Mouse (Mus musculus): ENCODE measurements around the gene Crcp. TPM values are rescaled to one million over a fixed set of nuclear protein-coding genes. Genes with fewer than 3 reads are reported as not detected.

Crcp gene
- total and polyA plus RNA-seq, 2 experiments from 2014 or later = 34.4 to 83.0 TPM

DNA sequence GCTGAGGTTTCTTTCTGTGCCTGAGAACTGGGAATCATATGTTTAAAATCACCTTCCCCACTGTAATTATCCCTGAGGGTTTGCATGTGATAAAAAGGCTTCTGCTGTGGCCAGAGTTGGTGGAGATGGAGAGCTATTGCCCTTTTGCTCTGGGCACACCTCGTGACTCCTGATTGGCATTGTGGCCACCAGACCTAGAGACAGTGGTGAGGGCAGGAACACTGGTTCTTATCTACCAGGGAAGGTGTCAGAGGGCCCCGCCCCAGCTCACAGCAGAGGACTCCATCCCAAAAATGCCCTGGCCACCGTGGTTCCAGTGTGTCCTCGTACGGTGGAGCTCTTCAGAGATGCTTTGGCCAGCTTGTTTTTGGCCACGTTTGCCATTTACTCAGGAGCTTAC is 23.9 kb downstream of the Crcp start:
- H3K4me3 ChIP-seq (ENCODE audit: low read length) = no peak overlapping the region
- DNase-seq (ENCODE audit: low spot score) = no peak
- H3K36me3 ChIP-seq (ENCODE audit: insufficient read depth, low read length) = no peaks in the 10 kb centered on the region
- WGBS = 94% methylated on average over 6 of the region's 6 CpGs
- no peaks in the 10 kb centered on the region for H3K9me3 ChIP-seq (ENCODE audit: low read length)
- TF ChIP-seq CTCF (IDR thresholded peaks at IDR 0.05; ENCODE audit: low read depth) = no peak
- H3K4me1 ChIP-seq (ENCODE audit: insufficient read depth, low read length) = no peaks in the 10 kb centered on the region
- no peak overlapping the region for H3K4me2 ChIP-seq (ENCODE audit: low read depth, low read length)
- H3K27ac ChIP-seq = no peak overlapping the region
- ATAC-seq = no peak
- no peak overlapping the region for H3K9ac ChIP-seq (replicated peaks; ENCODE audit: low read length)
- H3K27me3 ChIP-seq (ENCODE audit: insufficient read depth, low read length) = no peaks in the 10 kb centered on the region

DNA sequence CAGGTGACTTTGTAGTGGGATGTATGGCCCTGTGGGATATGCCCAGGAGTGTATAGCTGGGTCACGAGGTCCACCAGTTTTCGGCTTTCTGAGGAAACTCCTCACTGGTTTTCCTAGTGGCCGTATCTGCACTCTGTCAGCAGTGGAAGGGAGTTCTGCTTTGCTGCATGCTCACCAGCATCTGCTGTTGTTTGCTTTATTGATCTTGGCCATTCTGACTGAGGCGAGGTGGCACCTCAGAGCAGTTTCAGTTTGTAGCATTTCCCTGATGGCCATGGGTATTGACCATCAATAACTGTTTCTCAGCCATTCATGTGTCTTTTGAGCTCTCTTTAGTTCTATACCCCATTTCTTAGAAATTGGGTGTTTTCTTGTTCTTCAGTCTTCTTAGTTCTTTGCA is 26.6 kb downstream of the Crcp start:
- DNase-seq (ENCODE audit: low spot score) = no peak
- Histone ChIP-seq H3K9me3 (ENCODE audit: low read length) (no peaks in the 10 kb centered on the region), H3K4me3 (ENCODE audit: low read length) (no peak overlapping the region), H3K9ac (replicated peaks; ENCODE audit: low read length) (no peak overlapping the region), H3K4me1 (ENCODE audit: insufficient read depth, low read length) (no peaks in the 10 kb centered on the region), H3K27ac (no peak overlapping the region), H3K4me2 (ENCODE audit: low read depth, low read length) (no peak overlapping the region), H3K36me3 (ENCODE audit: insufficient read depth, low read length) (0 out of 2 replicates have a peak, but pooled peaks cover 7% of the 10 kb centered on the region), H3K27me3 (ENCODE audit: insufficient read depth, low read length) (no peaks in the 10 kb centered on the region)
- no peak for ATAC-seq
- TF ChIP-seq CTCF (IDR thresholded peaks at IDR 0.05; ENCODE audit: low read depth) = no peak
- WGBS = 93% methylated on average over 4 of the region's 4 CpGs

DNA sequence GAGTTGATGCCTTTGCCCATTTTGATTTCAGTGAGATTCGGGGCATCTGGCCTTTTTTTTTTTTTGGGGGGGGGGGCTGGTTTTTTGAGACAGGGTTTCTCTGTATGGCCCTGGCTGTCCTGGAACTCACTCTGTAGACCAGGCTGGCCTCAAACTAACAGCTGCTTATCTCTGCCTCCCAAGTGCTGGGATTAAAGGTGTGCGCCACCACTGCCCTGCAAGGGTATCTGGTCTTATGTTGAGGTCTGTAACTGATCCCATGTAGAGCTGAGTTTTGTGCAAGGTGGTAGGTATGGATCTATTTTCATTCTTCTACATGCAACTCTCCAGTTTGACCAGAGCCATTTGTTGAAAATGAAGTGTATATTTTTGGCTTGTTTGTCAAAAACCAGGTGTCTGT is 27.2 kb downstream of the Crcp start:
- no peak for TF ChIP-seq CTCF (IDR thresholded peaks at IDR 0.05; ENCODE audit: low read depth)
- no peaks in the 10 kb centered on the region for H3K4me1 ChIP-seq (ENCODE audit: insufficient read depth, low read length)
- no peak for DNase-seq (ENCODE audit: low spot score)
- no peak overlapping the region for H3K4me3 ChIP-seq (ENCODE audit: low read length)
- no peaks in the 10 kb centered on the region for H3K9me3 ChIP-seq (ENCODE audit: low read length)
- no peak for ATAC-seq
- H3K27ac ChIP-seq = no peak overlapping the region
- H3K36me3 ChIP-seq (ENCODE audit: insufficient read depth, low read length) = 0 out of 2 replicates have a peak, but pooled peaks cover 8% of the 10 kb centered on the region
- H3K4me2 ChIP-seq (ENCODE audit: low read depth, low read length) = no peak overlapping the region
- WGBS = 93% methylated on average over 2 of the region's 2 CpGs
- H3K9ac ChIP-seq (replicated peaks; ENCODE audit: low read length) = no peak overlapping the region
- no peaks in the 10 kb centered on the region for H3K27me3 ChIP-seq (ENCODE audit: insufficient read depth, low read length)

DNA sequence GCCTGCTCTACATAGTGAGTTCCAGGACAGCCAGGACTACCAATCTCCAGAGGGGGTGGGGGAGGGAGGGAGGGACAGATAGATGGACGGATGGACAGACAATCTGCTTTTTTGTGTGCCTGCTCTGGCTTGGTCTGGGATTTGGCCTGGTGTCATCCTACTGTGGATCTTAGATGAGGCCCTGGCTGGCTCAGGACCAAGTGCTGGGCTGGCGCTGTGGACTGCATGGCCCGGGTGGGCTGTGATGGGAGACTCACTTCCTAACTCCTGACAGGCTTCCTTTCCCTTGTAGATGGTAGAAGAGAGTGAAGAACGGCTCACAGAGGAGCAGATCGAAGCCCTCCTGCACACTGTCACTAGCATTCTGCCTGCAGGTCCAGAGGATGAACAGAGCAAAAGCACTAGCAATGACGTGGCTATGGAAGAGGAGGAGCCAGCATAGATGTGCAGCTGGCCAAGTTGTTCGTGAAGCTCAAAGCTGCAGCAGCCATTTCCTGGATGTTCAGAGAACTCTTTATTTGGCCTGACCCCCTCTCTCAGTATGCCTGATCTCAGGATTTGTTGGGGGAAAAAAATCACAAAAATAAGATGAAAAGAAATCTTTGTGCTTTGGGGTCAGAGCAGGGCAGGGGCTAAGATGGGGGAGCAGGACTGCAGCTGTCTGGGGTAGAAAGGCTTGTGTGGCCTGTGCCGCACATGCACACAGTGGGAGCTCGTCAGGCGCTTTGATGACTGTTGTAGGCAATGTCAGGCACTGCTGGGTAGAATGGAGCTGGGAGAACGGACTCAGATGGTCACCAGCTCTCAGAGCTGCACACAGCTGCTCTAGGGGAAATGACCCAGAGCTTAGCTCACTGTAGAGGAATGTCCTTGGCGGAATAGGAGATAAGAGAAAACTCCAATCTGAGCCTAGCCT is 30.6 kb downstream of the Crcp start:
- Histone ChIP-seq H3K4me1 (ENCODE audit: insufficient read depth, low read length) (no peaks in the 10 kb centered on the region), H3K9me3 (ENCODE audit: low read length) (no peaks in the 10 kb centered on the region), H3K4me3 (ENCODE audit: low read length) (no peak overlapping the region), H3K27me3 (ENCODE audit: insufficient read depth, low read length) (no peaks in the 10 kb centered on the region), H3K4me2 (ENCODE audit: low read depth, low read length) (no peak overlapping the region), H3K27ac (no peak overlapping the region; the same call in 1 of the 2 replicates), H3K36me3 (ENCODE audit: insufficient read depth, low read length) (0 out of 2 replicates have a peak, but pooled peaks cover 8% of the 10 kb centered on the region), H3K9ac (replicated peaks; ENCODE audit: low read length) (no peak overlapping the region)
- TF ChIP-seq CTCF (IDR thresholded peaks at IDR 0.05; ENCODE audit: low read depth) = no peak
- ATAC-seq (peak; percentile 24; the same call in 1 of the 2 replicates), DNase-seq (ENCODE audit: low spot score) (no peak)
- WGBS = 58% methylated on average over 12 of the region's 12 CpGs

DNA sequence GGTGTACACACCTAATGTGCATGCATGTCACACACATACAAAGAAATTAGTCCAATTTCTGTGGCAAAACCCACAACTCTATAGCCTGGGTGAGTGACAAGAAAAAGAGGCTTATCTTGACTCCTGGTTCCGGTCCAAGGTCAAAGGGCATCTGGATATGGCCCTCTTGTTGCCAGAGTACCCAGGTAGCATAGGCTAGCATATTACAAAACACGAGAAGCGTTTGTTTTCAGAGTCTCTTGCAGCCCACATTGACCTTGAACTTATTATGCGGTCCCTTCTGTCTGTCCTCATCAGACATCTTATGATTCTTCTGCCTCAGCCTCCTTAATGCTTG is 31.2 kb downstream of the Crcp start:
- no peak overlapping the region for H3K9ac ChIP-seq (replicated peaks; ENCODE audit: low read length)
- no peaks in the 10 kb centered on the region for H3K4me1 ChIP-seq (ENCODE audit: insufficient read depth, low read length)
- no peaks in the 10 kb centered on the region for H3K27me3 ChIP-seq (ENCODE audit: insufficient read depth, low read length)
- DNase-seq (ENCODE audit: low spot score) (no peak), ATAC-seq (no peak)
- no peak overlapping the region for H3K4me3 ChIP-seq (ENCODE audit: low read length)
- 89% methylated on average over 4 of the region's 4 CpGs for WGBS
- H3K36me3 ChIP-seq (ENCODE audit: insufficient read depth, low read length) = 0 out of 2 replicates have a peak, but pooled peaks cover 8% of the 10 kb centered on the region
- no peak overlapping the region for H3K4me2 ChIP-seq (ENCODE audit: low read depth, low read length)
- no peaks in the 10 kb centered on the region for H3K9me3 ChIP-seq (ENCODE audit: low read length)
- TF ChIP-seq CTCF (IDR thresholded peaks at IDR 0.05; ENCODE audit: low read depth) = no peak
- no peak overlapping the region for H3K27ac ChIP-seq

DNA sequence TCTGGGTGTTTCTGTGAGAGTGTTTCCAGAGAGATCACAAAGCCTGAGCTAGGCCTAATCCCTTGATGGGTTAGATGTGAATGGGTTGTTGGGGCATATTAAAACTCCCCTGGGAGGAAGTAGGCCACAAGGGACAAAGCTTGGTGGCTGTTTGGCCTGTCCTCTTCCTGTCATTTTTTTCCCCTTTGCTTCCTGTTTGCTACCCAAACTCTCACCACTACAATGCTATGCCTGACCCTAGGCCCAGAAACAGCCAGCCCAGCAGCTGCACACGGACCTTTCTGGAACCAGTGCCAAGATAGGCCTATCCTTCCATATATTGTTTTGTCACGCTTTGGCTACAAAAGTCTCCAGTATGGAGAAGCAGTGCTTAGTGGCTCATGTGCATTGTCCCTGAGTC is 33.0 kb downstream of the Crcp start:
- Histone ChIP-seq H3K27ac (0 out of 2 replicates have a peak overlapping the region, but pooled peaks have one; percentile 11), H3K4me3 (ENCODE audit: low read length) (no peak overlapping the region), H3K27me3 (ENCODE audit: insufficient read depth, low read length) (no peaks in the 10 kb centered on the region), H3K9me3 (ENCODE audit: low read length) (no peaks in the 10 kb centered on the region), H3K36me3 (ENCODE audit: insufficient read depth, low read length) (0 out of 2 replicates have a peak, but pooled peaks cover 8% of the 10 kb centered on the region), H3K4me2 (ENCODE audit: low read depth, low read length) (no peak overlapping the region), H3K9ac (replicated peaks; ENCODE audit: low read length) (no peak overlapping the region), H3K4me1 (ENCODE audit: insufficient read depth, low read length) (no peaks in the 10 kb centered on the region)
- DNase-seq (ENCODE audit: low spot score) = no peak
- no peak for ATAC-seq
- WGBS = 61% methylated on average over 2 of the region's 2 CpGs
- TF ChIP-seq CTCF (IDR thresholded peaks at IDR 0.05; ENCODE audit: low read depth) = no peak

DNA sequence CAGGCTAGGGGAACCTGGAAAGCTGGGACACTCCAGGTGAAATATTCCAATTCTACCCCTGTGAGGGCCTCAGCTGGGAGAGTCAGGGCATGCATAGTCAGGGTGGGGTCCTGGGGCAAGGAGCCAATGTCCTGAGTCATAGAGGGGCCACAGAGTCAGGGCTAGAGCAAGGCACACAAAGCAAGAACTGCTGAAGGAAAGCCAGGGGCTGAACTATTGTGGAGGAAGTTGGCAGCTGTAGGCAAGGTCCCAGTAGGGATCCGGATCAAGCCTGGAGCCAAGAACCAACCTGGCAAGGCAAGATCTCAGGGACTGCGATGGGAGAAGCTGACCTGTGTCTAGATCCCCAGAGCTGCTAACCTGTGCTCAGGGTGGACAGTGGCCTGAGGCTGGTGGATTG is 34.7 kb downstream of the Crcp start:
- DNase-seq (ENCODE audit: low spot score) (no peak), ATAC-seq (no peak)
- H3K4me2 ChIP-seq (ENCODE audit: low read depth, low read length) = no peak overlapping the region
- H3K27ac ChIP-seq = no peak overlapping the region
- no peak overlapping the region for H3K9ac ChIP-seq (replicated peaks; ENCODE audit: low read length)
- H3K36me3 ChIP-seq (ENCODE audit: insufficient read depth, low read length) = 0 out of 2 replicates have a peak, but pooled peaks cover 8% of the 10 kb centered on the region
- no peaks in the 10 kb centered on the region for H3K27me3 ChIP-seq (ENCODE audit: insufficient read depth, low read length)
- H3K4me1 ChIP-seq (ENCODE audit: insufficient read depth, low read length) = no peaks in the 10 kb centered on the region
- no peak for TF ChIP-seq CTCF (IDR thresholded peaks at IDR 0.05; ENCODE audit: low read depth)
- WGBS = 76% methylated on average over 2 of the region's 2 CpGs
- H3K4me3 ChIP-seq (ENCODE audit: low read length) = no peak overlapping the region
- no peaks in the 10 kb centered on the region for H3K9me3 ChIP-seq (ENCODE audit: low read length)
